Mouse (Mus musculus) lung, embryonic 16.5 days (tissue): ENCODE data around the gene Trp73. TPM values are rescaled to one million over a fixed set of nuclear protein-coding genes. Genes with fewer than 3 reads are reported as not detected.
A peak's percentile ranks its signal among the peaks of the same experiment; 100 is the strongest.

Source experiments
- ATAC-seq: fragments of 200-750 bp; cut with Nextera tagmentation; 2 replicates; pipeline ENCODE4 v1.8.0; 2017; ENCODE audit warnings: low read depth, mild to moderate bottlenecking, moderate library complexity
- H3K27ac ChIP-seq: fragments of 300-500 bp; sonication (generic); 2 replicates; pipeline ENCODE4 v1.5.1; 2014; ENCODE audit warnings: mild to moderate bottlenecking, control low read depth, low read length
- H3K27me3 ChIP-seq: fragments of 300-500 bp; sonication (generic); 2 replicates; pipeline ENCODE4 v1.6.1; 2014; ENCODE audit warnings: low read depth, low read length, mixed read lengths; ENCODE audit not compliant: control insufficient read depth, insufficient read depth
- H3K36me3 ChIP-seq: fragments of 300-500 bp; sonication (generic); 2 replicates; pipeline ENCODE4 v1.6.1; 2014; ENCODE audit warnings: low read length; ENCODE audit not compliant: control insufficient read depth, insufficient read depth
- H3K4me1 ChIP-seq: fragments of 300-500 bp; sonication (generic); replicated peaks from 2 replicates; pipeline ENCODE4 v1.6.1; 2014; ENCODE audit warnings: low read length, mixed read lengths; ENCODE audit not compliant: control insufficient read depth, insufficient read depth
- H3K4me2 ChIP-seq: fragments of 300-500 bp; sonication (generic); 2 replicates; pipeline ENCODE4 v1.6.1; 2014; ENCODE audit warnings: low read depth, low read length, control low read depth
- H3K4me3 ChIP-seq: fragments of 300-500 bp; sonication (generic); 2 replicates; pipeline ENCODE4 v1.5.1; 2014; ENCODE audit warnings: mild to moderate bottlenecking, low read length, control low read depth
- H3K9ac ChIP-seq: fragments of 300-500 bp; sonication (generic); 2 replicates; pipeline ENCODE4 v1.6.1; 2014; ENCODE audit warnings: low read length, control low read depth
- H3K9me3 ChIP-seq: fragments of 300-500 bp; sonication (generic); 2 replicates; pipeline ENCODE4 v1.6.1; 2016; ENCODE audit warnings: low read length; ENCODE audit not compliant: control insufficient read depth
- WGBS: fragments of 180-500 bp; shearing (Covaris S2); extraction: QIAGEN DNeasy Blood & Tissue Kit; methylation state at CpG from one replicate; pipeline ENCODE4 v1.1.7; 2014; 5-methylcytosine and 5-hydroxymethylcytosine counted together
- polyA plus RNA-seq: library from polyadenylated mRNA; unstranded; fragments of >200 nt; fragmentation: Nextera tagmentation; extraction: Ambion mirVana; gene quantifications from 2 replicates; pipeline ENCODE4 v1.2.1, GENCODE M21; 2015

The Trp73 gene
- polyA plus RNA-seq, 1 experiment from 2014 or later: 3.4 TPM

- no peak for ATAC-seq
- H3K9ac ChIP-seq: no peak overlapping the region
- no peak overlapping the region for H3K4me2 ChIP-seq
- 1% methylated on average over 15 of the region's 20 CpGs for WGBS
- no peaks in the 10 kb centered on the region for H3K9me3 ChIP-seq
- peaks cover 24% of the 10 kb centered on the region for H3K27me3 ChIP-seq
- no peak overlapping the region for H3K27ac ChIP-seq
- no peak overlapping the region for H3K4me3 ChIP-seq
- H3K36me3 ChIP-seq: no peaks in the 10 kb centered on the region
- H3K4me1 ChIP-seq: no peaks in the 10 kb centered on the region
Measured at GRCm38 (mm10) chr4:154071521-154071920, 68.5 kb downstream of the Trp73 start.

GRCm38 (mm10) chr4:154070896-154071295, 69.1 kb downstream of the Trp73 start:
- Histone ChIP-seq H3K9me3 (no peaks in the 10 kb centered on the region), H3K4me3 (no peak overlapping the region), H3K9ac (no peak overlapping the region), H3K4me2 (no peak overlapping the region), H3K4me1 (no peaks in the 10 kb centered on the region), H3K27ac (no peak overlapping the region), H3K36me3 (no peaks in the 10 kb centered on the region), H3K27me3 (peaks cover 24% of the 10 kb centered on the region)
- WGBS: 2% methylated on average over 5 of the region's 5 CpGs
- no peak for ATAC-seq

DNA sequence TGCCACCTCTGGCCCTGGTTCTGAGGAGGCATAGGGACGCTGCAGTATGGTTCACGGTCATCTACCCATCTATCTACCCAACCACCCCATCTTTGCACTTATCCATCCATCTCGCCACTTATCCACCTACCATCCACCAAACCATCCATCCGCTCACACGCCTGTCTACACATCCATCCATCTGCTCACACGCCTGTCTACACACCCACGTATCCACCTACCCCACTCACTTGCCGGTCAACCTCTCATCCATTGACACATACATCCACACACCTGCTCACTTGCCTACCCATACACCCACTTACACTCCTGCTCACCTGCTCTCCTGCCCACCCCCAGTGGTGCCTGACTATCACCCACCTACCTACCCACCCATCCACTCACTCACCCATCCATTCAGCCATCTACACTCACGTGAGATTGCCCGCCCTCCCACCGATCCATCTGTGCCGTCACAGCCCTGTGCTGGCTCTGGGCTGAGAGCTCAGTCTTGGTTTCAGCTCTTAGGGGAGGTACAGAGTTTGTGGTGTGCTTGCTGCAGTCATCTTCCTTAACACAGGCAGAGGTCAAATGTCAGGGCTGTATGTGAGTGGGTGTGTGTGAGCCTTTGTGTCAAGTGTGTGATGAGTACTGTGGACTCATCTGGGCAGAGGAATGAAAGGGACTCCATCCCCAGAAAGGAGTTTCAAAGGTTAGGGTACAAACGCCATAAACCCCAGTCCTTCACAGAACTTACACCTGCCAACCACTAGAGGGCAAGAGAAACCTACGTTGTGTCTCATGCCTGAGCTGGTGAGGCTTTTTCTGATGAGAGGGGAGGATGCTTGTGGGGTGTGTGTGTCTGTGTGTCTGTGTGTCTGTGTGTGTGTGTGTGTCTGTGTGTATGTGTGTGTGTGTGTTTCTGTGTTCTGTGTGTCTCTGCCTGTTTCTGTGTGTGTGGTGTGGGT, 74.9 kb downstream of the Trp73 start:
- Histone ChIP-seq H3K9ac (no peak overlapping the region), H3K27me3 (peaks cover 5% of the 10 kb centered on the region; the same call in 1 of the 2 replicates), H3K9me3 (no peaks in the 10 kb centered on the region), H3K4me2 (no peak overlapping the region), H3K27ac (no peak overlapping the region), H3K4me1 (no peaks in the 10 kb centered on the region), H3K36me3 (no peaks in the 10 kb centered on the region), H3K4me3 (no peak overlapping the region)
- peak; percentile 12; the same call in 1 of the 2 replicates for ATAC-seq
- 54% methylated on average over 14 of the region's 14 CpGs for whole genome bisulfite sequencing

DNA sequence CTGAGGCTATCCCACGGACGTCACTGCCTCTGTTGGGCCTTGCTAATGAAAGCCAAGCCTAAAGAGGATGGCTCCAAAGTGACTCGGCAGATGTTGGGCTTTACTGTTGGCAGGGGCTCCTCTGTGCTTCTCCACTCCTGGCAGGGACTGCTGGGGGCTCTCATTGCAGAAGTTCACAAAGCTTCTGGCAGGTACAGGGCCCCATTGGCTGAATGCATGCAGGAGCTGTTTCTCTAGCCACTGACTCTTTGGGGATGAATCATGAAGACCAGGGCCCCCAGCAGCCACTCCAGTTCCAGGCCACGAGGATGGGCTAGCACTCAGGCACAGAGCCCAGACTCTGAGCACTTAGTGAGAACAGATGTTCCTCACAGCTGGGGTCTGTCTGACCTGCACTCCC, 82.3 kb downstream of the Trp73 start:
- H3K27ac ChIP-seq: no peak overlapping the region
- no peak overlapping the region for H3K9ac ChIP-seq
- WGBS: 42% methylated on average over 4 of the region's 4 CpGs
- no peaks in the 10 kb centered on the region for H3K27me3 ChIP-seq
- no peak overlapping the region for H3K4me2 ChIP-seq
- H3K36me3 ChIP-seq: no peaks in the 10 kb centered on the region
- no peaks in the 10 kb centered on the region for H3K9me3 ChIP-seq
- no peak for ATAC-seq
- H3K4me1 ChIP-seq: no peaks in the 10 kb centered on the region
- no peak overlapping the region for H3K4me3 ChIP-seq

- Histone ChIP-seq H3K4me3 (no peak overlapping the region), H3K27ac (no peak overlapping the region), H3K27me3 (no peaks in the 10 kb centered on the region), H3K4me1 (no peaks in the 10 kb centered on the region), H3K9me3 (no peaks in the 10 kb centered on the region), H3K4me2 (no peak overlapping the region), H3K9ac (no peak overlapping the region), H3K36me3 (no peaks in the 10 kb centered on the region)
- WGBS: 22% methylated on average over 2 of the region's 2 CpGs
- no peak for ATAC-seq
Measured at GRCm38 (mm10) chr4:154056661-154057060, 83.3 kb downstream of the Trp73 start.

- H3K36me3 ChIP-seq: no peaks in the 10 kb centered on the region
- H3K4me2 ChIP-seq: no peak overlapping the region
- no peaks in the 10 kb centered on the region for H3K27me3 ChIP-seq
- WGBS: 75% methylated on average over 2 of the region's 2 CpGs
- no peak overlapping the region for H3K9ac ChIP-seq
- H3K9me3 ChIP-seq: no peaks in the 10 kb centered on the region
- no peak for ATAC-seq
- H3K4me1 ChIP-seq: no peaks in the 10 kb centered on the region
- H3K27ac ChIP-seq: no peak overlapping the region
- H3K4me3 ChIP-seq: no peak overlapping the region
Measured at GRCm38 (mm10) chr4:154056046-154056445, 84.0 kb downstream of the Trp73 start.

DNA sequence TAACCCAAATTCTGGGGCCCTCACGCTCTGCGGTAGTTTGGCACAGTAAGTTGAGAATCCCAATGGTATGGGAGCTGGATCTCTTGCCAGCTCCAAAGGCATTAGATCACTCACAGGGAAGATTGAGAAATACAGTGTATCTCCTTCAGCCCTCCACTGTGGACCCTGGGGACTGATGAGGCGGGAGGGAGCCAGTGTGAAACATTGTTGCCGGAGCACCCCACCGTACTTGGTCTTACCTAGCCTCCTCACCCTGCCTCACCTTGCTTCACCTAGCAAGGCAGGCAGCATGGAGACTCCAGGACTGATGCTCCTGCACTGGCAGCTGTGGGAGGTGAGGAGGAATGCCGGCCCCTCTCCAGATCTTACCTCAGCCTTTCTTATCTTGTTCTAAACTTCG, 84.5 kb downstream of the Trp73 start:
- H3K9ac ChIP-seq: no peak overlapping the region
- H3K9me3 ChIP-seq: no peaks in the 10 kb centered on the region
- no peaks in the 10 kb centered on the region for H3K27me3 ChIP-seq
- WGBS: 77% methylated on average over 7 of the region's 7 CpGs
- no peak overlapping the region for H3K4me3 ChIP-seq
- no peaks in the 10 kb centered on the region for H3K36me3 ChIP-seq
- no peak overlapping the region for H3K4me2 ChIP-seq
- H3K4me1 ChIP-seq: no peaks in the 10 kb centered on the region
- H3K27ac ChIP-seq: no peak overlapping the region
- no peak for ATAC-seq

GRCm38 (mm10) chr4:154053065-154053464, 86.9 kb downstream of the Trp73 start:
- no peaks in the 10 kb centered on the region for H3K27me3 ChIP-seq
- 57% methylated on average over 4 of the region's 4 CpGs for WGBS
- H3K4me2 ChIP-seq: no peak overlapping the region
- H3K4me3 ChIP-seq: no peak overlapping the region
- H3K9ac ChIP-seq: no peak overlapping the region
- H3K9me3 ChIP-seq: no peaks in the 10 kb centered on the region
- no peak for ATAC-seq
- no peak overlapping the region for H3K27ac ChIP-seq
- no peaks in the 10 kb centered on the region for H3K36me3 ChIP-seq
- no peaks in the 10 kb centered on the region for H3K4me1 ChIP-seq

DNA sequence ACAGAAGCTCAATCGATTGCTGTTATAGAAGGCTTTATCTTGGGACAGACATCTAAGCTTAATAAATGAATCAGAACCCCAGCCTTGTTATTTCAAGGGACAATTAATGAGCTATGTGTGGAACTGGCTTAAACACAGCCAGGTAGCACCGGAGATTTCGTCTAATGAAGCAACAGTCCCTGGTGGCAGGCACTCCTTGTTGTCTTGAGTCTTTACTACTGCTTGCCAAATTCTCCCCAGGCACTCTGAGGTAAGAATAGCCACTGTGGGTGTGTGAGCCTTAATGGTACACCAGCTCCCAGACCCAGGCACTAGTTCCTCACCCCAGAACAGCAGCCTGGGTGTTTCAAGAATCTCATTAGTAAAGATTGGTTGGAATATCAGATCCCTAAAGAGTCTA, 88.6 kb downstream of the Trp73 start:
- no peak overlapping the region for H3K4me2 ChIP-seq
- ATAC-seq: no peak
- 87% methylated on average over 3 of the region's 3 CpGs for WGBS
- H3K27ac ChIP-seq: no peak overlapping the region
- no peaks in the 10 kb centered on the region for H3K9me3 ChIP-seq
- H3K4me1 ChIP-seq: no peaks in the 10 kb centered on the region
- no peak overlapping the region for H3K4me3 ChIP-seq
- no peaks in the 10 kb centered on the region for H3K36me3 ChIP-seq
- H3K27me3 ChIP-seq: no peaks in the 10 kb centered on the region
- no peak overlapping the region for H3K9ac ChIP-seq
